Mouse (Mus musculus): Measurements from ENCODE around the gene Ppp1r18. TPM values are rescaled to one million over a fixed set of nuclear protein-coding genes. Genes with fewer than 3 reads are reported as not detected.

The Ppp1r18 gene
- polyA plus RNA-seq, 1 experiment from 2014 or later = 23.7 TPM

DNA sequence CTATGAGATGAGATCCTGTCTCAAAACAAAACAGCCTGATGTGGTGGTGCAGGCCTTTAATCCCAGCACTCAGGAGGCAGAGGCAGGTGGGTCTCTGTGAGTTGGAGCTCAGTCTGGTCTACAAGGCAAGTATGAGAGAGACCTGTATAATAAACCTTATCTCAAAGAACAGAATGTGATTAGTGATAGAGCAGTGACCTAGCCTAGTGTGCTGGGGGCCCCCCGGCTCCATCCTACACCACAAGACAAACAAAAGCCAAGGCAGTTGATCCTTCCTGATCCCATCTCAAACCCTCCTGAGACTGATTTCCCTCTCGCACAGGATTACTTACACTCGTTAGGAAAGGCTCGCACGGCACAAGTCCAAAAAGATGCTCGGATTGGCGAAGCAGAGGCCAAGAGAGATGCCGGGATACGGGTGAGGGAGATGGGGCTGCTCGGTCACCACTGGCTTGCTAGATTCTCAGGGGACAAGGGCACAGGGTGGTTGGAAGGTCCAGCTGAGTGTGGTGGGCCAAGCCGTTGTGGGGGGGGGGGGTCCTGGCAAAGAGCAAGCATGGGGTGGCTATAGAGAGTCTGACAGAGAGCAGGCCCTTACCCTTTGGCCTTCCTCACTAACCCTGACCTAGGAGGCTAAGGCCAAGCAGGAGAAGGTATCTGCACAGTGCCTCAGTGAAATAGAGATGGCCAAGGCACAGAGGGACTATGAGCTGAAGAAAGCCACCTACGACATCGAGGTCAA, 40.1 kb upstream of the Ppp1r18 start:
- Histone ChIP-seq H3K9me3 (replicated peaks) (0 out of 2 replicates have a peak, but pooled peaks cover 3% of the 10 kb centered on the region), H3K27ac (ENCODE audit: poor library complexity, severe bottlenecking) (no peak overlapping the region), H3K4me3 (no peak overlapping the region), H3K36me3 (peaks cover 41% of the 10 kb centered on the region), H3K9ac (no peak overlapping the region), H3K4me2 (no peak overlapping the region), H3K27me3 (replicated peaks) (no peaks in the 10 kb centered on the region), H3K4me1 (replicated peaks) (peaks cover 34% of the 10 kb centered on the region)
- no peak for ATAC-seq (ENCODE audit: insufficient number of reproducible peaks, low FRiP score)
- WGBS = 92% methylated on average over 13 of the region's 13 CpGs

DNA sequence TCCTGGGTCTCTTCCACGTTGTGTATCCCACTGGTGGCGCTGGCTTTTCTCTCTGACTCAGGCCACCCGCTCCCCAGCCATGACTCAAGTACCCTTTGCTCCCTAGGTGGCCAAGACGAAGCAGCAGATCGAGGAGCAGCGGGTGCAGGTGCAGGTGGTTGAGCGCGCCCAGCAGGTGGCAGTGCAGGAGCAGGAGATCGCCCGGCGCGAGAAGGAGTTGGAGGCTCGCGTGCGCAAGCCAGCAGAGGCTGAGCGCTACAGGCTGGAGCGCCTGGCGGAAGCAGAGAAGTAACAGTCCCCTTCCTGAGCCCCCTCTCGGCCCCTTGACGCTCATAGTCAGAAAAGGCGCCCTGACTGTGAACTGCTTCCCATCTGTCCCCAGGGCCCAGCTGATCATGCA, 35.7 kb upstream of the Ppp1r18 start:
- H3K27ac ChIP-seq (ENCODE audit: poor library complexity, severe bottlenecking) = 0 out of 2 replicates have a peak overlapping the region, but pooled peaks have one; percentile 23
- 2% methylated on average over 21 of the region's 21 CpGs for whole genome bisulfite sequencing
- H3K36me3 ChIP-seq = peaks cover 86% of the 10 kb centered on the region
- no peaks in the 10 kb centered on the region for H3K27me3 ChIP-seq (replicated peaks)
- H3K4me3 ChIP-seq = no peak overlapping the region
- peaks cover 30% of the 10 kb centered on the region for H3K4me1 ChIP-seq (replicated peaks)
- ATAC-seq (ENCODE audit: insufficient number of reproducible peaks, low FRiP score) = peak; percentile 75
- H3K9me3 ChIP-seq (replicated peaks) = 0 out of 2 replicates have a peak, but pooled peaks cover 3% of the 10 kb centered on the region
- H3K4me2 ChIP-seq = peak overlapping the region; percentile 49
- H3K9ac ChIP-seq = no peak overlapping the region

DNA sequence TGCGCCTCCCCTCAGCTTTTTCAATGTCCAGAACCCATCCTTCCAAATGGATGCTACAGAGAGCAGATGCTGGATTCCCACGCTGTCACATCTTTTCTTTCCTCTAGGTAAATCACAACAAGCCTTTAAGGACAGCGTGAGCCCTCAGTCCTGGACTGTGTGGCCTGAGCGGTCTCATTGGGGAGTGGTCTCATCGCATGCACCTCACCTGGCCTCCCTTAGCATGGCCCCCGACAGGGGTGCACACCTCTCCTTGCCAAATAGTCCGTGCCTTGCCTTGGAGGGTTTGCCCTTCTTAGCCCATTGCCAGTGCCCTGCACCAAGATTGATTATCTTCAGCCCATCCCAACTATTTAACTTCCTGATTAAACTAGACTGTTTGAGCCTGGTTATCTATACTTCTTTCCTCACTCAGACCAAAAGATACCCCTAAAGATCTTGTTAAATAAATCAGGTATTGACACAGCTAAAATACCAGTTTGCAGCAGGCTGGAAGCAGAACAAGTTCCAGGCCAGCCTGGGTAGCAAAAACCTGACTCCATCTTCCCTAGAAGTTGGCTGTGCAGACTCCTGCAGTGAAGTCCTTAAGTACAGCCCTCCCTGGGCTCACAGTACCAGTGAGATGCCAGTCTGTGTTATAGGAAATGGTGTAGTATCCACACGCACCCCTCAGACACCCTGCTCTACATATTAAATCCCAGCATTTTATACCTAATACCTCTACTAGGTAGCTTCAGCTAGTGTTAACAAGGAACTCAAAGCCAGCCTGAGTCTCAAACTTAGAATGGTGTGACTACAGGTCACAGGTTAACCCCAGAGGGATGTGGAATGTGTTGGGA, 32.8 kb upstream of the Ppp1r18 start:
- Histone ChIP-seq H3K27me3 (replicated peaks) (no peaks in the 10 kb centered on the region), H3K4me2 (no peak overlapping the region), H3K9me3 (replicated peaks) (0 out of 2 replicates have a peak, but pooled peaks cover 3% of the 10 kb centered on the region), H3K4me3 (no peak overlapping the region), H3K4me1 (replicated peaks) (peaks cover 45% of the 10 kb centered on the region), H3K27ac (ENCODE audit: poor library complexity, severe bottlenecking) (no peak overlapping the region), H3K36me3 (peaks cover 79% of the 10 kb centered on the region), H3K9ac (no peak overlapping the region)
- ATAC-seq (ENCODE audit: insufficient number of reproducible peaks, low FRiP score) = no peak
- WGBS = 71% methylated on average over 8 of the region's 8 CpGs

GRCm38 (mm10) chr17:35833239-35833751, 32.1 kb upstream of the Ppp1r18 start:
- H3K36me3 ChIP-seq = peaks cover 72% of the 10 kb centered on the region
- no peak for ATAC-seq (ENCODE audit: insufficient number of reproducible peaks, low FRiP score)
- no peaks in the 10 kb centered on the region for H3K9me3 ChIP-seq (replicated peaks)
- H3K27ac ChIP-seq (ENCODE audit: poor library complexity, severe bottlenecking) = peak overlapping the region; percentile 12; the same call in 1 of the 2 replicates
- no peak overlapping the region for H3K4me2 ChIP-seq
- H3K4me1 ChIP-seq (replicated peaks) = peaks cover 45% of the 10 kb centered on the region
- 22% methylated on average over 5 of the region's 5 CpGs for WGBS
- H3K27me3 ChIP-seq (replicated peaks) = no peaks in the 10 kb centered on the region
- H3K9ac ChIP-seq = no peak overlapping the region
- H3K4me3 ChIP-seq = no peak overlapping the region

GRCm38 (mm10) chr17:35833894-35834293, 31.5 kb upstream of the Ppp1r18 start:
- no peak for ATAC-seq (ENCODE audit: insufficient number of reproducible peaks, low FRiP score)
- H3K36me3 ChIP-seq = peaks cover 69% of the 10 kb centered on the region
- WGBS = 56% methylated on average over 5 of the region's 5 CpGs
- H3K4me3 ChIP-seq = peak overlapping the region; percentile 4; the same call in 1 of the 2 replicates
- no peak overlapping the region for H3K9ac ChIP-seq
- peak overlapping the region; percentile 14; the same call in 1 of the 2 replicates for H3K4me2 ChIP-seq
- peaks cover 45% of the 10 kb centered on the region for H3K4me1 ChIP-seq (replicated peaks)
- H3K27ac ChIP-seq (ENCODE audit: poor library complexity, severe bottlenecking) = 0 out of 2 replicates have a peak overlapping the region, but pooled peaks have one; percentile 31
- H3K9me3 ChIP-seq (replicated peaks) = no peaks in the 10 kb centered on the region
- no peaks in the 10 kb centered on the region for H3K27me3 ChIP-seq (replicated peaks)

GRCm38 (mm10) chr17:35834696-35835422, 30.5 kb upstream of the Ppp1r18 start:
- peaks cover 69% of the 10 kb centered on the region for H3K36me3 ChIP-seq
- H3K4me3 ChIP-seq = peak overlapping the region; percentile 81
- no peak overlapping the region for H3K27ac ChIP-seq (ENCODE audit: poor library complexity, severe bottlenecking)
- no peaks in the 10 kb centered on the region for H3K9me3 ChIP-seq (replicated peaks)
- H3K9ac ChIP-seq = peak overlapping the region; percentile 93
- 78% methylated on average over 26 of the region's 26 CpGs for WGBS
- ATAC-seq (ENCODE audit: insufficient number of reproducible peaks, low FRiP score) = no peak
- H3K27me3 ChIP-seq (replicated peaks) = no peaks in the 10 kb centered on the region
- H3K4me1 ChIP-seq (replicated peaks) = peaks cover 48% of the 10 kb centered on the region
- H3K4me2 ChIP-seq = peak overlapping the region; percentile 91

- H3K27ac ChIP-seq (ENCODE audit: poor library complexity, severe bottlenecking) = no peak overlapping the region
- H3K36me3 ChIP-seq = peaks cover 62% of the 10 kb centered on the region
- peak overlapping the region; percentile 81 for H3K4me3 ChIP-seq
- no peaks in the 10 kb centered on the region for H3K9me3 ChIP-seq (replicated peaks)
- ATAC-seq (ENCODE audit: insufficient number of reproducible peaks, low FRiP score) = no peak
- H3K27me3 ChIP-seq (replicated peaks) = no peaks in the 10 kb centered on the region
- H3K9ac ChIP-seq = peak overlapping the region; percentile 93
- H3K4me2 ChIP-seq = peak overlapping the region; percentile 91
- WGBS = 80% methylated on average over 26 of the region's 26 CpGs
- H3K4me1 ChIP-seq (replicated peaks) = peaks cover 41% of the 10 kb centered on the region
Measured at GRCm38 (mm10) chr17:35835424-35836140, 29.8 kb upstream of the Ppp1r18 start.

DNA sequence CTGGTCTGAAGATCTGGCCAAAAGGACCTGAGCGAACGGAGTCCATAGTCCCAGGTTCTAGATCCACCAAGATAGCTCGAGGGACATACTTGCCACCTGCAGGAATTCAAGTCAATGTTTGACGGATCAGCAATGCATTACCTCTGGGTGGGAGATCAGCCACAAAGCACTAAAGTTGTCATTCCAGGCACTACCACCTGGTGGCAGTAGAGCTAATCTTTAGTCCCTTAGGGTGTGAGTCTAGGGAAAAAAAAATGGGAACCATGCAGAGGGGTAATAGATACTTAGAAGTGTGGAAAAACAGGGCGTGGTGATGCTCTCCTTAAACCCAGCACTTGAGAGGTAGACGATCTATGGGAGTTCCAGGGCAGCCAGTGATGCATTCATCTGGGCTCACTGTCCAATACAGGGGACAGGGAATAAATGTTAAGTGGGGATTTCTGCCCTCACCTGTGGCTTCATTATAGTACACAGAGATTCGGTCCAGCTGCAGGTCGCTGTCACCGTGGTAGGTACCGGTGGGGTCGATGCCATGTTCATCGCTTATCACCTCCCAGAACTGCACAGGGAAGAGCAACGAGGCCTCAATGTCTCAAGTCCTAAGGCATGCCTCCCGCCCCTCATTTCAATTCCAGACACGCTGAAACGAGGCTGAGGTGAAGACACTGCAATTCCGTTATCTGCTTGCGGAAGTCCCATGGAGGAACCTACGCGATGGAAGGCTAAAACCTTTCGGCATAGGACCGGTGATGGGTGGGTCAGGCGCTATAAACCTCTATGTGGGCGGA, 29.0 kb upstream of the Ppp1r18 start:
- peaks cover 54% of the 10 kb centered on the region for H3K36me3 ChIP-seq
- no peak for ATAC-seq (ENCODE audit: insufficient number of reproducible peaks, low FRiP score)
- no peaks in the 10 kb centered on the region for H3K9me3 ChIP-seq (replicated peaks)

DNA sequence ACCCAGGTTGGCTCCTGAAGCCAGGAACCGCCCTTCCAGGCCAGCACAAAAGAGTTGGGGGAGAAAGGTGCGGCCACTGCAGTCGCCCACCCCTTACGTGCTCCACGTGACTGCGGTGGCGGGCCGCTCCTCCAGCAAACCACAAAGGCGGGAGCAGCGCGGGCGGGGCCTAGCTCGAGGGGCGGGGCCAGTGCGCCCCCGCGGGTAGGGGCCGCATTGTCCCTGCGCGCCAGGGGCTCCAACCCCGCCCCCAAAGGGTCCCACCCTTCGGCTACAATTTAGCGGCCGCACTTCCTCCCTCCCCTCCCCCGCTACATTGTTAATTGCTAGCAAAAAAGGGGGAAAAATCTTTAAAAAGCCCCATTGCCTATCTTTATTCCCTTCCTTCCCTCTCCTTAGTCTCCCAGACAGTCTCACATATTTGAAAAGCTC, 28.4 kb upstream of the Ppp1r18 start:
- 1% methylated on average over 25 of the region's 25 CpGs for WGBS
- Histone ChIP-seq H3K27me3 (replicated peaks) (no peaks in the 10 kb centered on the region), H3K4me3 (peak overlapping the region; percentile 81), H3K36me3 (peaks cover 47% of the 10 kb centered on the region), H3K4me2 (peak overlapping the region; percentile 91), H3K27ac (ENCODE audit: poor library complexity, severe bottlenecking) (peak overlapping the region; percentile 97), H3K4me1 (replicated peaks) (peaks cover 42% of the 10 kb centered on the region), H3K9me3 (replicated peaks) (no peaks in the 10 kb centered on the region), H3K9ac (peak overlapping the region; percentile 93)
- ATAC-seq (ENCODE audit: insufficient number of reproducible peaks, low FRiP score) = peak; percentile 73

More for the DNA sequence above, 29.0 kb upstream of the Ppp1r18 start:
- Histone ChIP-seq H3K27ac (ENCODE audit: poor library complexity, severe bottlenecking) (peak overlapping the region; percentile 97), H3K4me1 (replicated peaks) (peaks cover 41% of the 10 kb centered on the region), H3K9ac (peak overlapping the region; percentile 93), H3K4me2 (peak overlapping the region; percentile 91), H3K27me3 (replicated peaks) (no peaks in the 10 kb centered on the region), H3K4me3 (peak overlapping the region; percentile 81)
- WGBS = 8% methylated on average over 24 of the region's 24 CpGs
